Mouse (Mus musculus): ENCODE results near the gene Scd1.
"Not testable (repeated sequence)": the region's sequence is repeated elsewhere in the genome, so short reads cannot be mapped to it uniquely, and the experiment has no call there.

Scd1 gene

DNA sequence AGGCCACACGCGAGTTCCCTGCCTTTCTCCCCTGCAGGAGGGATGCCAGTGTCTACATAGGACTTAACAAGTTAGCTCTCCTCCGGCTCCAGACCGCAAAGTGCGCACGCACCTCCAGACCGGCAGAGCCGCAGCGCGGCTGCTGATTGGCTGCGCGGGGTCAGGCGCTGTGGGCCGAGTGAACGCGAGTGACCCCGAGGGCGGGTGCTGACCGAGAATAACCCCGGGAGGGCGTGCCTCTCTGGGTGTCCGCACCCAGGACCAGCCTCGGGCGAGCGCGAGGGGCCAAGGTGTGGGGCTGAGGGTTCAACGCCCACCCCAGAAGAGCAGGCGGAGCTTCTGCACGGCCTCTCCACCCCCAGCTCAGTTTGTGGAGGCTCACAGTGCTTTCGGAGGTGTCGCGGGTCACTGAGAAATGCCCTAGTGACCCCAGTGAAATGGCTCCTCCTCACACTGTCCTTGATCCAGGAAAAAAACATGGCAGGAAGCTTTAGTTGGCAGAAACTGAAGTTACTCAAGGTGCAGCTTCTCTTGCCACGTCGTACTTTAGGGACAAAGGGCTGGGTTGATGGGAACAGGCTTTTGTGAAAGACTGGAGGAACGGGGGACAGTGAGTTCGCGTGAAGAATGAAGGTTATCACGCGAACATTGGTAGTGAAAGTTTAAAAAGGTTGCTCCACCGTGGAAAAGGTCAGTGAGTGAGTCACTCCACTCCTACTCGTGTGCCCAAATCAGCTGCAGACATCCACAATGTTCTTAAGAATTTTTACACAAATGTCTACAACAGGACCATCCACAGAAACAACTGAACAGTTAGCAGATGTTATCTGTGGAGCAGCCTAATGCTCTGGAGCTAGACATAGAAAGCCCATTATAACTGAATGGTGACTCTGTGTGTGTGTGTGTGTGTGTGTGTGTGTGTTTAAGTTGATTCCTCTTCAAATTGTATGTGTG is 18.9 kb downstream of the Scd1 start:
- peak; percentile 98 for DNase-seq (ENCODE audit: low read depth, low spot score)
- Histone ChIP-seq H3K36me3 (ENCODE audit: control insufficient read depth, insufficient read depth, low read length, poor library complexity, severe bottlenecking) (peaks cover 4% of the 10 kb centered on the region; the same call in 1 of the 2 replicates), H3K27me3 (ENCODE audit: control insufficient read depth, insufficient read depth, low read length, poor library complexity, severe bottlenecking) (no peaks in the 10 kb centered on the region)

DNA sequence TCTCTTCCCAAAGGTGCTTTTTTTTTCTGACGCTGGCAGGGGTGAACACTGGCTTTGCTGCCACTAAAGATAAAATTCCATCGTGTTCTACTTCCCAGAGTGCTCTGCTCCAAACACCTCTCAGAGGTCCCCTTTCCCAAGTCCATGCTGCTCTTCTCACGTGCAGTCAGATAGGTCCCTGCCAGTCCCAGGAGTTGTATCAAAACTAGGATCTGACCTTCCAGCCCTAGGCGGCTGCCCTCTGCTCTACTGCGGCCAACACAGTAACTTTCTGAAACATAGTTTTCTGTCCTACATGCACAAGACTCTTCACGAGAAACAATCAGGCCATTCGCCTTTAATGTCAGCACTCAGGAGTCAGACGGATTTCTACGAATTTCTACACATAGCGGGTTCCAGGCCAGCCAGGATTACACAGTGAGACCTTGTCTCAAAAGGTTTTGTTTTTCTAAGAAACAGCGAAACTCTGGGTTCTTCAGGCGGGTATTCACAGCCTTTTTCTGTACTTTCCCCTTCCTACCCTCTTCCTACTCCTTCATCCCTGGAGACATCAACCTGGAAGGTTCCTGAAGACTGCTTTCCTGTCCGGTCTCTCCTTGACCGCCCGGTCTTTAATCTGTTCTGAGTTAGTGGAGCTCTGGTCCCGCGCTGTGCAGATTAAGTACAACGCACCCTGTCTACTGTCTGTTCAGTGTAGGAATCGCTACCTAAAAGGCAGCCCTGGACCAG is 19.8 kb downstream of the Scd1 start:
- DNase-seq (ENCODE audit: low read depth, low spot score): no peak
- Histone ChIP-seq H3K27me3 (ENCODE audit: control insufficient read depth, insufficient read depth, low read length, poor library complexity, severe bottlenecking) (no peaks in the 10 kb centered on the region), H3K36me3 (ENCODE audit: control insufficient read depth, insufficient read depth, low read length, poor library complexity, severe bottlenecking) (no peaks in the 10 kb centered on the region)

DNA sequence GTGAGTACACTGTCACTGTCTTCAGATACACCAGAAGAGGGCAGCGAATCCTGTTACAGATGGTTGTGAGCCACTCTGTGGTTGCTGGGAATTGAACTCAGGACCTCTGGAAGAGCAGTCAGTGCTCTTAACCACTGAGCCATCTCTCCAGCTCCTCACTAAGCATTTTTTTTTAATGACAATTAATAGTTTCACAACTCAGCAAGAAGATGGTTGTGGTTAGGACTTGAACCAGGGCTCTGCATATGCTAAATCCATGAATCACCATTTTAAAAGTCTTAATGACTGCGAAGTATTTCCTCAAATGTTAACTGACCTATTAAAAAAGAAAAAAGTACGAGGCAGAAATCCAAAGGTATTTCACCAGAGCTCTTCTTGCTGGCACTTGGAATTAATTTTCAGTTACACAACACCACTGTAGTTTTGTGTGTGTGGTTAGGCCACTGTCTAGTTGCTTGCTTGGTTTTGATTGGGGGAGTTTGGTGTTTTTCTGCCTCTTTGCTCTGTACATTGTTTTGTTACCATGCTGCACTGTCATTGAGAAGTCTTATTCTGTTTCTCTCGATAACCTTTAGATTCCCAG is 20.5 kb downstream of the Scd1 start:
- Histone ChIP-seq H3K27me3 (ENCODE audit: control insufficient read depth, insufficient read depth, low read length, poor library complexity, severe bottlenecking) (no peaks in the 10 kb centered on the region), H3K36me3 (ENCODE audit: control insufficient read depth, insufficient read depth, low read length, poor library complexity, severe bottlenecking) (no peaks in the 10 kb centered on the region)
- DNase-seq (ENCODE audit: low read depth, low spot score): no peak

DNA sequence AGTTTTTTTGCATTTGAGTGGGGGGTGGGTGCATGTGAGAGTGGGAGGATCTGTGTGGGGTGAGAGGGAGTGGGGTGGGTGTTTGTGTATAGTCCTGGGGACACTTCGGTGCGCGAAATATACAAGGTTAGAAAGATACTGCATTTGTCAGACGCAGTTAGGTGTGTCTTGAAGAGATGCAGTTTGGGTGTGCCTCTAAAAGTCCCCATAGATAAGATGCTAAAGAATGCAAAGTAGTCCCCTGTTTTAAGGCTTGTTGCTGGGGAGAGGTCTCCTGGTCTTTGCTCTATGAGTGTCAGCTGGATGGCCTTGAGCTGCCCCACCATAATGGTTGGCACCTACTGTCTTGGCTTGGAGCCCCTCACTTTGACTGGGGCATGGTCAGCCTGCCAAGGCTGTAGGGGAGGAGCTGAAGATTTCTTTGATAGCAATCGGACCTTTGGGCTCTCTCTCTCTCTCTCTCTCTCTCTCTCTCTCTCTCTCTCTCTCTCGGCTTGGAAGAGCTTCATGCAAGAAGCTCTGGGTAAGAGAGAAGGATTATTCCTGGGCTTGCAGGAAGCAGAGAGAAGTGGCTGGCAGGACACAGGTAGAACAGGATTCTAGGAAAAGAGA is 21.7 kb downstream of the Scd1 start:
- Histone ChIP-seq H3K36me3 (ENCODE audit: control insufficient read depth, insufficient read depth, low read length, poor library complexity, severe bottlenecking) (no peaks in the 10 kb centered on the region), H3K27me3 (ENCODE audit: control insufficient read depth, insufficient read depth, low read length, poor library complexity, severe bottlenecking) (no peaks in the 10 kb centered on the region)
- no peak for DNase-seq (ENCODE audit: low read depth, low spot score)

DNA sequence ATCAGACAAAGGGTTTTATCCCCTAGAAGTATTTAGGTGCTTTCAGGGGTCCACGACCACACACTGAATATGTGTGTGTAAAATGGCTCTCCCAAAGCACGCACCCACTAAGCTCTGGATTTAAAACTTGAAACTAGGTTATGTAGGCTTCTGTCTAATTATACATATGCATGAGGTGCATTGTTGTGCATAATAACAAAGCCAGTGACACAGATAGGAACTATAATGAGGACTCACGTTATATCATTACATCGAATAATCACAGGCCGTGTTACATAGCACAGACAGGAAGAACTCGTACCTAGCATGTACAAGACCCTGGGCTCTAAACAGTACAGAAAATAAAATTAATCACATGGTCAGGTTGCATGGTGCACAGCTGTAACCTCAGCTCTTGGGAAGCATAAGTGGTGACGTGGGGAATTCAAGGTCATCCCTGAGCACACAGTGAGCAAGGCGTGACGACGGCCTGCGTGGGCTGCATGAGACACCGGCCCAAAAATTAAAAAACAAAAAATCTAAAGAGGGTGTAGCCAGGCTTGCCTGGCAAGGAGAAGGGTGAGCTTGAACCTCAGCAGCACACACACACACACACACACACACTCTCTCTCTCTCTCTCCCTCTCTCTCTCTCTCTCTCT is 24.9 kb downstream of the Scd1 start:
- no peaks in the 10 kb centered on the region for H3K27me3 ChIP-seq (ENCODE audit: control insufficient read depth, insufficient read depth, low read length, poor library complexity, severe bottlenecking)
- H3K36me3 ChIP-seq (ENCODE audit: control insufficient read depth, insufficient read depth, low read length, poor library complexity, severe bottlenecking): no peaks in the 10 kb centered on the region
- peak; percentile 95 for DNase-seq (ENCODE audit: low read depth, low spot score)

DNA sequence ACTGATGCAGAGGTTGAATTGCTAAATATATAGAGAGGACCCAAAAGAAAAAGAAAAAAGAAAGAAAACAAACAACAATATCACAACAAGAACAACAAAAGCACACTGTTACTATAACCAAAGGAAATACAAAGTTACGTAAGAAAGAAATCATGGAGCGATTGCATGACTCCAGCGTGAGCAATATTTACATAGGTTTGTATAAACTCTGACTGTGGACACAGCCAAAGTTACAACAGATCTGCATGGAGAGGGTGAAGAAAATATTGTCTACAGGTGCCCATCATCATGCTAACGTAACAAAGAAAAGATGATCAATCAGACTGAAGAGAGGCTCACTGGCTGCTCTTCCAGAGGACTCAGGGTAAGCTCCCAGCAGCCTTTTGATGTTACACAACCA is 27.6 kb downstream of the Scd1 start:
- DNase-seq (ENCODE audit: low read depth, low spot score): no peak

DNA sequence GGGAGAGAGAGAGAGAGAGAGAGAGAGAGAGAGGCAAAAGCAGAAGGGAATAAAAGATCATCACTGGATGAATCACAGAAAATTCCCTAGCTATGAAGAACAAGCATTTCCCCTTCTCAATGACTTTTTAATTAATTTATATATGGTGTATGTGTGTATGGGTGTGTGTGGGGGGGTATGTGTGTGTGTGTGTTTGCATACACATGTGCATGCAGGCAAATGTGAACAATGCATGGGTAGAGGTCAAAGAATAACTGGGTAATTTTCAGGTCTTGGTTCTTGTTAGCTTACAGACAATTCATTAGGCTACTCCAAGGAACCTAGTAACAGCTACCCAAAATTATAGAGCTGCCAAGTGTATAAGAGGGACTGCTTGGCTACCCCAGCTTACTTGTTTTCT is 28.6 kb downstream of the Scd1 start:
- H3K36me3 ChIP-seq (ENCODE audit: control insufficient read depth, insufficient read depth, low read length, poor library complexity, severe bottlenecking): no peaks in the 10 kb centered on the region; the same call in 1 of the 2 replicates
- H3K27me3 ChIP-seq (ENCODE audit: control insufficient read depth, insufficient read depth, low read length, poor library complexity, severe bottlenecking): no peaks in the 10 kb centered on the region
- peak; percentile 63 for DNase-seq (ENCODE audit: low read depth, low spot score)

More for the DNA sequence above, 27.6 kb downstream of the Scd1 start:
- no peaks in the 10 kb centered on the region for H3K36me3 ChIP-seq (ENCODE audit: control insufficient read depth, insufficient read depth, low read length, poor library complexity, severe bottlenecking)
- no peaks in the 10 kb centered on the region for H3K27me3 ChIP-seq (ENCODE audit: control insufficient read depth, insufficient read depth, low read length, poor library complexity, severe bottlenecking)

DNA sequence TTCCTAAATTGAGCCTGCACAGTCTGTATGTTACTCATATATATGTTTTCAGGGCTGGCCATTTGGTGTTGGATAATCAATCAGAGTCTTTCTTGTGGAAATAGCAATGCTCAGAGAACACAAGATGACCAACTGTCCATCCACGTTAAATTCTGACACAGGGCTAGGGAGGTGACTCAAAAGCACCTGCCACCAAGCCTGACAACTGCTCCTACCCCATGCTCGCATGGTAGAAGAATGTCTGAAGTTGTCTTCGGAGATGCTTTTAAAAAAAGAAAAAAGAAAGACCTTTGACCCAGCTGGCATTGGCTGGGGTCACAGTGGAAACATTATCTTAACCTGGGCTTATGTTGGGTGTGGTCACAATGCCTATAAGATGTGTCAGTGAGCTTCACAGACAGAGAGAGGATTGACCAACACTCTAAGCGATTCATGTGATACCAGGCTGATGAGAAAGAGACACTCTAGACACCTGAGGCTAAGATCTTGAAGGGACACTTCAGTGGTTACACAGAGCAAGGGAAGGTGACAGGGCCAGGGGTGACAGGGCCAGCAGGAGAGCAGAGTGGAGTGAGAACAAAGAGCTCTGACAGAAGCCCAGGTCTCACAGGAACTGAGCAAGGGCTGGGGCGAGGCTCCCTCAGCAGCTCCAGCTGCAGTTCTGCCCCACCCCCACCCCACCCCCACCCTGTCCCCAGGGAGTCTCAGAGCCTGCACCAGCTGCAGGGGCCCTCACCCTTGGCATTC is 29.9 kb downstream of the Scd1 start:
- no peaks in the 10 kb centered on the region for H3K27me3 ChIP-seq (ENCODE audit: control insufficient read depth, insufficient read depth, low read length, poor library complexity, severe bottlenecking)
- H3K36me3 ChIP-seq (ENCODE audit: control insufficient read depth, insufficient read depth, low read length, poor library complexity, severe bottlenecking): no peaks in the 10 kb centered on the region; the same call in 1 of the 2 replicates
- DNase-seq (ENCODE audit: low read depth, low spot score): peak; percentile 81

DNA sequence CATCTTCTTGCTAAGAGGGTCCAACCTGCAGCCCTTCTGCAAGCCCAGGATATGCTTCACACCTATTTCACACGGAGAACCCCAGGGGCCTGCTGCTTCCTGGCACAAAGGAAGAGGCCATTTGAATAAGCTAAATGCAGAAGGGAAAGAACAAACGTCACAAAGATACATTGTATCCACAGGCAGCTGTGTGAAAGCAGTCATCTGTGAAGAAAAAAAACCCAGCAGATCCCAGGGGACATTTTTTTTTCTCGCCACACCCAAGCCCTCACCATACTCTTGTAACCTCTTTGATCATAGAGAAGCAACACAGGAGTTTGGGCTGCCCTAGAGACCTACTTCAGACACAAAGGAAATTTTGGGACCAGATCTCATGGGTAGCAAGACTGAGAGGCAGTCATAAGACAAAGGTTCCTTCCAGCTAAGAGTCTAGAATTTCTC is 31.1 kb downstream of the Scd1 start:
- Histone ChIP-seq H3K27me3 (ENCODE audit: control insufficient read depth, insufficient read depth, low read length, poor library complexity, severe bottlenecking) (no peaks in the 10 kb centered on the region), H3K36me3 (ENCODE audit: control insufficient read depth, insufficient read depth, low read length, poor library complexity, severe bottlenecking) (no peaks in the 10 kb centered on the region; the same call in 1 of the 2 replicates)
- DNase-seq (ENCODE audit: low read depth, low spot score): peak; percentile 98

DNA sequence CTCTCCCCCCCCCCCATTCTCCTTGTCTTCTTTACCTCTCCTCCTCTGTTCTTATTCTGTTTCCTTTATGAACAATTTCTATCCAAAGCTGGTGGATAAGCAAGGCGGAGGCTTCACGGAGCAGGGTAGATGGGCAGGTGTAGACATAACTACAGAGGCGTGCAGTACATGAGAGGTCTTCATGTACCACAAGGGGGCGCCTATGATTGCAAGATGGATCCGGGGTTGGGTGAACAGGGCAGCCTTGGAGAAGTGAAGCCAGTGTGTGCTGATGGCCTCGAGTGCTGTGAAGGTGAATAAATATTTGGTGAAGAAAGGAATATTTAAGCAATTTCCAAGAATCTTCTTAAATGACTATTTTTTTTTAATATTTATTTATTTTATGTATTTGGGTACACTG is 34.7 kb downstream of the Scd1 start:
- peak; percentile 95 for DNase-seq (ENCODE audit: low read depth, low spot score)
- no peaks in the 10 kb centered on the region for H3K27me3 ChIP-seq (ENCODE audit: control insufficient read depth, insufficient read depth, low read length, poor library complexity, severe bottlenecking)
- no peaks in the 10 kb centered on the region; the same call in 1 of the 2 replicates for H3K36me3 ChIP-seq (ENCODE audit: control insufficient read depth, insufficient read depth, low read length, poor library complexity, severe bottlenecking)

DNA sequence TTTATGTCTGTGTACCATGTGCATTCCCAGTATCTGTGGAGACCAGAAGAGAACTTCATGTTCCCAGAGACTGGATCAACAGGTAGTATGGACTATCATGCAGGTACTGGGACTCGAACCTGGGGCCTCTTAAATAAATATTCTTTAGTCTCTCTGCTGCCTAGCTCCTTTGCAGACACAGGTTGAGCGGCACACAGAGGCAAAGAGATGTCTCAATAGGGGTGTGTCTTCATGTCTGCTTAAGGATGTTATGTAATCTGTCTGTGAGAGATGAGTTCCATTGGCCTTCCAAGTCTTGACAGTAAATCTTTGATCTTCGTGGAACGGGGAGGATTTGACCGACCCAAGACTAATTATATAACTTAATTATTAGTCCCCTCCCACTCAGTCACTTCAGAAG is 37.4 kb downstream of the Scd1 start:
- Histone ChIP-seq H3K36me3 (ENCODE audit: control insufficient read depth, insufficient read depth, low read length, poor library complexity, severe bottlenecking) (no peaks in the 10 kb centered on the region; the same call in 1 of the 2 replicates), H3K27me3 (ENCODE audit: control insufficient read depth, insufficient read depth, low read length, poor library complexity, severe bottlenecking) (no peaks in the 10 kb centered on the region)
- no peak for DNase-seq (ENCODE audit: low read depth, low spot score)

DNA sequence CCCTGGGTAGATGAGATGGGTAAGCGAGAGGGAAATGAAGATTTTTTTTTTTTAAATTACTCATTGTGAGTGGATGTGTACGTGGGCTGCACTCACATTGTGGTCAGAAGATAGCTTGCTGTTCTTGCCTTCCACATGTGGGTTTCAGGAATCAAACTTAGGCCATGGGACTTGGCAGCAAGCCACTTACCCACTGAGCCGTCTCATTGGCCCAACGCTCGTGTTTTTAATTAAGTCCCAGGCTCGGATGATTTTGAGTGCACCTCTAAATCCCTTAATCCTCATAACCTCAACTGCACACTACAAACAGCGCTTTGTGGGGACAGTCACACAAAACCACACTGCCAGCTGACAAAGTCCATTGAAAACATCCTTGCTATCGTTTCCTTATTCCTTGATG is 38.3 kb downstream of the Scd1 start:
- Histone ChIP-seq H3K27me3 (ENCODE audit: control insufficient read depth, insufficient read depth, low read length, poor library complexity, severe bottlenecking) (no peaks in the 10 kb centered on the region), H3K36me3 (ENCODE audit: control insufficient read depth, insufficient read depth, low read length, poor library complexity, severe bottlenecking) (no peaks in the 10 kb centered on the region)
- no peak for DNase-seq (ENCODE audit: low read depth, low spot score)

DNA sequence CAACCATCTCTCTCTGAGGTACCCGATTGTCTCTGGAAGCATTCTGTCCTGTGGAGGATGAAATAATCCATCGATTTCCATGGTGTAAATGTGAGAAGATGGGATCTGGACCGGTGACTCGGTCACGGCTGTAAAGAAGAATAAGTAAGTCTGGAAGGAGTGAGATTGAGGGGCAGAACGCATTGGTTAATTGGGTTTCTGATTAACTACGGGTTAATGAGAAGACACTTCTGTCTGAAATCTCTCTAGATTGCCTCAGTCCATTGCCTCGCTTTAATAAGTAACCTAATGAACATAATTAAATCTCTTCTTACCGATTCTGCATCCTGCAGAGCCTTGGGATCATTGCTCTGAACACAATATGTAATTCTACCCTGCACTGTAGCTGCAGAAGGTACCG is 40.6 kb downstream of the Scd1 start:
- not testable (repeated sequence) for H3K27me3 ChIP-seq (ENCODE audit: control insufficient read depth, insufficient read depth, low read length, poor library complexity, severe bottlenecking); H3K36me3 ChIP-seq (ENCODE audit: control insufficient read depth, insufficient read depth, low read length, poor library complexity, severe bottlenecking); DNase-seq (ENCODE audit: low read depth, low spot score)

All from splenic B cell, adult 2 months (primary cell).